Mouse (Mus musculus) embryonic facial prominence, embryonic 14.5 days (tissue): ENCODE data around the gene Hnrnpa0. TPM values are rescaled to one million over a fixed set of nuclear protein-coding genes. Genes with fewer than 3 reads are reported as not detected.
A peak's percentile ranks its signal among the peaks of the same experiment; 100 is the strongest.

Experiments
- ATAC-seq: fragments of 200-750 bp; cut with Nextera tagmentation; 2 replicates; pipeline ENCODE4 v1.8.0; 2017; ENCODE audit warnings: low read depth, moderate number of reproducible peaks, moderate TSS enrichment
- DNase-seq: peaks from one replicate; pipeline ENCODE4 v3.0.0-alpha.2; 2015; ENCODE audit warnings: low spot score
- H3K27ac ChIP-seq: fragments of 300-500 bp; sonication (generic); replicated peaks from 2 replicates; pipeline ENCODE4 v1.5.1; 2014; ENCODE audit warnings: low read depth, mild to moderate bottlenecking, low read length, moderate library complexity
- H3K27me3 ChIP-seq: fragments of 300-500 bp; sonication (generic); replicated peaks from 2 replicates; pipeline ENCODE4 v1.6.1; 2014; ENCODE audit warnings: low read length; ENCODE audit not compliant: control insufficient read depth, insufficient read depth
- H3K36me3 ChIP-seq: fragments of 300-500 bp; sonication (generic); 2 replicates; pipeline ENCODE4 v1.6.1; 2014; ENCODE audit warnings: low read length, mixed read lengths; ENCODE audit not compliant: control insufficient read depth, insufficient read depth
- H3K4me1 ChIP-seq: fragments of 300-500 bp; sonication (generic); 2 replicates; pipeline ENCODE4 v1.6.1; 2014; ENCODE audit warnings: antibody characterized with exemption, low read length; ENCODE audit not compliant: control insufficient read depth, insufficient read depth
- H3K4me2 ChIP-seq: fragments of 300-500 bp; sonication (generic); 2 replicates; pipeline ENCODE4 v1.6.1; 2014; ENCODE audit warnings: low read depth, mild to moderate bottlenecking, low read length, moderate library complexity, mixed read lengths
- H3K4me3 ChIP-seq: fragments of 300-500 bp; sonication (generic); 2 replicates; pipeline ENCODE4 v1.5.1; 2014; ENCODE audit warnings: low read depth, mild to moderate bottlenecking, low read length
- H3K9ac ChIP-seq: fragments of 300-500 bp; sonication (generic); 2 replicates; pipeline ENCODE4 v1.6.1; 2014; ENCODE audit warnings: low read depth, mild to moderate bottlenecking, low read length, moderate library complexity, mixed read lengths
- H3K9me3 ChIP-seq: fragments of 300-500 bp; sonication (generic); 2 replicates; pipeline ENCODE4 v1.6.1; 2016; ENCODE audit warnings: low read length; ENCODE audit not compliant: control insufficient read depth
- WGBS: fragments of 180-500 bp; shearing (Covaris S2); extraction: QIAGEN DNeasy Blood & Tissue Kit; methylation state at CpG from one replicate; pipeline ENCODE4 v1.1.7; 2014; 5-methylcytosine and 5-hydroxymethylcytosine counted together
- polyA plus RNA-seq: library from polyadenylated mRNA; unstranded; fragments of >200 nt; fragmentation: Nextera tagmentation; extraction: Ambion mirVana; gene quantifications from 2 replicates; pipeline ENCODE4 v1.2.1, GENCODE M21; 2014

Hnrnpa0 gene
- polyA plus RNA-seq, 1 experiment from 2014 or later, result 41.5 TPM

GRCm38 (mm10) chr13:58129687-58130246 lies 1.4 kb upstream of the Hnrnpa0 start:
- H3K4me3 ChIP-seq, result peak overlapping the region; percentile 98
- H3K4me2 ChIP-seq, result peak overlapping the region; percentile 69
- H3K4me1 ChIP-seq, result peaks cover 11% of the 10 kb centered on the region
- no peak for DNase-seq
- peaks cover 13% of the 10 kb centered on the region for H3K36me3 ChIP-seq
- WGBS, result 24% methylated on average over 4 of the region's 4 CpGs
- H3K27ac ChIP-seq, result peak overlapping the region; percentile 99
- H3K9me3 ChIP-seq, result no peaks in the 10 kb centered on the region
- no peaks in the 10 kb centered on the region for H3K27me3 ChIP-seq
- H3K9ac ChIP-seq, result peak overlapping the region; percentile 100
- no peak for ATAC-seq

GRCm38 (mm10) chr13:58128768-58129671 lies 664 bp upstream of the Hnrnpa0 start:
- Histone ChIP-seq H3K4me3 (peak overlapping the region; percentile 98), H3K27me3 (no peaks in the 10 kb centered on the region), H3K27ac (peak overlapping the region; percentile 99), H3K4me2 (peak overlapping the region; percentile 69), H3K9ac (peak overlapping the region; percentile 100), H3K36me3 (peaks cover 19% of the 10 kb centered on the region), H3K9me3 (no peaks in the 10 kb centered on the region), H3K4me1 (peaks cover 11% of the 10 kb centered on the region)
- ATAC-seq, result peak; percentile 98
- WGBS, result under 1% methylated on average over 68 of the region's 83 CpGs
- DNase-seq, result peak; percentile 98

- Histone ChIP-seq H3K27ac (peak overlapping the region; percentile 99), H3K4me1 (peaks cover 11% of the 10 kb centered on the region), H3K4me2 (peak overlapping the region; percentile 76), H3K27me3 (no peaks in the 10 kb centered on the region), H3K36me3 (peaks cover 19% of the 10 kb centered on the region), H3K4me3 (peak overlapping the region; percentile 98), H3K9ac (peak overlapping the region; percentile 100), H3K9me3 (no peaks in the 10 kb centered on the region)
- DNase-seq, result peak; percentile 51
- 0% methylated on average over 25 of the region's 81 CpGs for WGBS
- ATAC-seq, result peak; percentile 35
Measured at GRCm38 (mm10) chr13:58127766-58128361, 492 bp downstream of the Hnrnpa0 start.

GRCm38 (mm10) chr13:58126862-58127765 lies 1.2 kb downstream of the Hnrnpa0 start:
- peaks cover 19% of the 10 kb centered on the region for H3K36me3 ChIP-seq
- peaks cover 11% of the 10 kb centered on the region for H3K4me1 ChIP-seq
- no peaks in the 10 kb centered on the region for H3K27me3 ChIP-seq
- H3K4me2 ChIP-seq, result peak overlapping the region; percentile 76
- H3K9me3 ChIP-seq, result no peaks in the 10 kb centered on the region
- ATAC-seq, result no peak
- no peak for DNase-seq
- H3K4me3 ChIP-seq, result peak overlapping the region; percentile 98
- H3K27ac ChIP-seq, result peak overlapping the region; percentile 99
- H3K9ac ChIP-seq, result peak overlapping the region; percentile 100
- WGBS, result under 1% methylated on average over 13 of the region's 92 CpGs

GRCm38 (mm10) chr13:58126126-58126525 lies 2.2 kb downstream of the Hnrnpa0 start:
- 29% methylated on average over 7 of the region's 7 CpGs for WGBS
- Histone ChIP-seq H3K27me3 (no peaks in the 10 kb centered on the region), H3K36me3 (peaks cover 19% of the 10 kb centered on the region), H3K9ac (peak overlapping the region; percentile 3; the same call in 1 of the 2 replicates), H3K27ac (no peak overlapping the region), H3K9me3 (no peaks in the 10 kb centered on the region), H3K4me3 (peak overlapping the region; percentile 98), H3K4me2 (peak overlapping the region; percentile 76), H3K4me1 (peaks cover 11% of the 10 kb centered on the region)
- ATAC-seq (no peak), DNase-seq (peak; percentile 87)

GRCm38 (mm10) chr13:58124989-58125388 lies 3.4 kb downstream of the Hnrnpa0 start:
- Histone ChIP-seq H3K4me2 (no peak overlapping the region), H3K9me3 (no peaks in the 10 kb centered on the region), H3K27ac (no peak overlapping the region), H3K36me3 (peaks cover 19% of the 10 kb centered on the region), H3K27me3 (no peaks in the 10 kb centered on the region), H3K4me3 (no peak overlapping the region), H3K9ac (no peak overlapping the region), H3K4me1 (peaks cover 10% of the 10 kb centered on the region)
- no peak for ATAC-seq
- 67% methylated on average over 2 of the region's 2 CpGs for WGBS
- DNase-seq, result no peak

GRCm38 (mm10) chr13:58124278-58124677 lies 4.1 kb downstream of the Hnrnpa0 start:
- Histone ChIP-seq H3K9ac (no peak overlapping the region), H3K4me1 (peaks cover 4% of the 10 kb centered on the region; the same call in 1 of the 2 replicates), H3K27ac (no peak overlapping the region), H3K27me3 (no peaks in the 10 kb centered on the region), H3K9me3 (no peaks in the 10 kb centered on the region), H3K36me3 (peaks cover 19% of the 10 kb centered on the region), H3K4me2 (no peak overlapping the region), H3K4me3 (no peak overlapping the region)
- WGBS, result 91% methylated on average over 3 of the region's 3 CpGs
- ATAC-seq, result no peak
- no peak for DNase-seq

GRCm38 (mm10) chr13:58123381-58123780 lies 5.0 kb downstream of the Hnrnpa0 start:
- no peak for ATAC-seq
- Histone ChIP-seq H3K9ac (no peak overlapping the region), H3K27me3 (no peaks in the 10 kb centered on the region), H3K36me3 (peaks cover 19% of the 10 kb centered on the region), H3K9me3 (no peaks in the 10 kb centered on the region), H3K4me3 (no peak overlapping the region), H3K27ac (no peak overlapping the region), H3K4me1 (peaks cover 4% of the 10 kb centered on the region; the same call in 1 of the 2 replicates), H3K4me2 (no peak overlapping the region)
- no peak for DNase-seq
- 74% methylated on average over 8 of the region's 8 CpGs for WGBS
